Mouse (Mus musculus) ES-E14 (cell line): ENCODE measurements around the gene Bak1. TPM values are rescaled to one million over a fixed set of nuclear protein-coding genes. Genes with fewer than 3 reads are reported as not detected.

ENCODE experiments used
- DNase-seq: peaks from one replicate; pipeline ENCODE4 v3.0.0-alpha.2; 2013; ENCODE audit warnings: low read depth, low spot score
- H3K27ac ChIP-seq: 2 replicates; pipeline ENCODE4 v1.5.1; 2012; ENCODE audit warnings: low read depth, mild to moderate bottlenecking, low read length, moderate library complexity, mixed read lengths; ENCODE audit not compliant: poor library complexity, insufficient read depth, severe bottlenecking
- H3K36me3 ChIP-seq: 2 replicates; pipeline ENCODE4 v1.6.1; 2012; ENCODE audit warnings: mild to moderate bottlenecking, low read length, moderate library complexity, mixed read lengths; ENCODE audit not compliant: control insufficient read depth, poor library complexity, insufficient read depth, severe bottlenecking
- H3K4me1 ChIP-seq, 2 experiments: fragments of 150-350 bp in 1 of 2; sonication (generic) in 1 of 2; 2 replicates each; pipeline ENCODE4 v1.6.1; 2012; ENCODE audit warnings: low read length in 2 of 2, mild to moderate bottlenecking in 1 of 2, mixed read lengths in 1 of 2; ENCODE audit not compliant: control insufficient read depth in 2 of 2, insufficient read depth in 2 of 2, poor library complexity in 1 of 2
- H3K4me3 ChIP-seq, 2 experiments: fragments of 150-350 bp in 1 of 2; sonication (generic) in 1 of 2; 2 replicates each; pipeline ENCODE4 v1.5.1; 2012; ENCODE audit warnings: low read length in 2 of 2, low read depth in 1 of 2, mild to moderate bottlenecking in 1 of 2, mixed read lengths in 1 of 2; ENCODE audit not compliant: insufficient read depth in 1 of 2, poor library complexity in 1 of 2, severe bottlenecking in 1 of 2
- H3K9ac ChIP-seq: 2 replicates; pipeline ENCODE4 v1.6.1; 2012; ENCODE audit warnings: low read depth, mild to moderate bottlenecking, low read length, mixed read lengths; ENCODE audit not compliant: poor library complexity, insufficient read depth, severe bottlenecking
- H3K9me3 ChIP-seq: fragments of 150-350 bp; sonication (generic); 2 replicates; pipeline ENCODE4 v1.6.1; 2012; ENCODE audit warnings: low read depth, mild to moderate bottlenecking, low read length; ENCODE audit not compliant: control insufficient read depth, insufficient read depth
- CHD2 ChIP-seq: IDR thresholded peaks from 2 replicates; pipeline ENCODE4 v1.6.1; 2014; ENCODE audit warnings: mild to moderate bottlenecking, low read depth, low read length, inconsistent platforms
- HCFC1 ChIP-seq: IDR thresholded peaks from 2 replicates; pipeline ENCODE4 v1.6.1; 2012; ENCODE audit warnings: low read length, inconsistent platforms, borderline replicate concordance; ENCODE audit not compliant: insufficient read depth
- MAFK ChIP-seq: IDR thresholded peaks from 2 replicates; pipeline ENCODE4 v1.6.1; 2014; ENCODE audit warnings: mild to moderate bottlenecking, low read depth, low read length, inconsistent platforms; ENCODE audit not compliant: insufficient read depth
- ZC3H11A ChIP-seq: IDR thresholded peaks from 2 replicates; pipeline ENCODE4 v1.6.1; 2012; ENCODE audit warnings: low read depth, mild to moderate bottlenecking, inconsistent platforms, low read length, borderline replicate concordance
- ZNF384 ChIP-seq: IDR thresholded peaks from 2 replicates; pipeline ENCODE4 v1.6.1; 2012; ENCODE audit warnings: low read depth, low read length, inconsistent platforms
- in situ Hi-C, 2 experiments: fragments of 600-800 bp; cut with MboI; formaldehyde crosslinking; loops; one replicate each; pipeline ENCODE4 v1.15.1; 2025; ENCODE audit warnings: low sequenced_read_pairs in 2 of 2, inconsistent platforms in 1 of 2; ENCODE audit not compliant: unreplicated experiment in 2 of 2
- total RNA-seq: library from RNA; depleted of rRNA; stranded (reverse); fragments of 300-350 nt; gene quantifications from 2 replicates; pipeline ENCODE4 v1.2.3, GENCODE M21; 2012

Gene Bak1
- total RNA-seq, 1 experiment = 53.2 TPM

DNA sequence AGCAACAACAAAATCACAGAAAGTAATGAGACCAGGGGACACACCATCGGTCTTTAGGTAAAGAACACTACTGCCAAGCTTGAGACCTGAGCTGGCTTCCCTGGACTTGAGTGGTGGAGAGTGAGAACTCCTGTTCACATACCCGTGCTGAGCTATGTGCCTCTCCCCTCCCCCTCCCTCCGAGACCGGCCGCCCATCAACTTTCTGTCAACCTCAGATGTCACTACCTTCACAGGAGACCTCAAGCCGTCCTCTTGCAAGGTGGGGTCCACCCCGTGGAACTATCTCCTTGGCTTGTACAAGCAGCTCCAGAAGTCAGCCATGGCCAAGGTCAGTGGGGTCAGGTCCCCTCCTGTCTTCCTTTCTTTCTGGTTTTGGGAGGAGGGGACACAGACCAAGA, 3.5 kb upstream of the Bak1 start:
- H3K27ac ChIP-seq = peak overlapping the region; percentile 58; the same call in 1 of the 2 replicates
- H3K9me3 ChIP-seq = no peaks in the 10 kb centered on the region
- no peaks in the 10 kb centered on the region; the same call in 1 of the 2 replicates for H3K36me3 ChIP-seq
- H3K4me1 ChIP-seq = peaks cover 2 to 25% of the 10 kb centered on the region in 2 experiments; a peak in 2 of 4 replicates
- H3K4me3 ChIP-seq = peak overlapping the region in 1 of 2 experiments; percentile 56; a peak in 3 of 4 replicates
- DNase-seq = no peak
- peak overlapping the region; percentile 70; the same call in 1 of the 2 replicates for H3K9ac ChIP-seq
- in situ Hi-C loops = no loop called here
- TF ChIP-seq HCFC1 = no peak
- no peak for TF ChIP-seq ZNF384
- no peak for TF ChIP-seq ZC3H11A
- no peak for TF ChIP-seq CHD2
- TF ChIP-seq MAFK = no peak

GRCm38 (mm10) chr17:27030896-27031295, 2.1 kb upstream of the Bak1 start:
- DNase-seq = no peak
- H3K36me3 ChIP-seq = peaks cover 4% of the 10 kb centered on the region; the same call in 1 of the 2 replicates
- no peaks in the 10 kb centered on the region for H3K9me3 ChIP-seq
- in situ Hi-C loops = no loop called here
- H3K9ac ChIP-seq = no peak overlapping the region
- H3K4me3 ChIP-seq = no peak overlapping the region
- TF ChIP-seq HCFC1 (no peak), ZNF384 (no peak), CHD2 (no peak), MAFK (no peak), ZC3H11A (no peak)
- H3K27ac ChIP-seq = no peak overlapping the region
- H3K4me1 ChIP-seq = peaks cover 2 to 19% of the 10 kb centered on the region in 2 experiments; a peak in 2 of 4 replicates

- in situ Hi-C loops = no loop called here
- H3K27ac ChIP-seq = no peak overlapping the region
- H3K4me3 ChIP-seq = no peak overlapping the region
- no peak for DNase-seq
- H3K9ac ChIP-seq = peak overlapping the region; percentile 36; the same call in 1 of the 2 replicates
- peaks cover 11% of the 10 kb centered on the region; the same call in 1 of the 2 replicates for H3K36me3 ChIP-seq
- H3K9me3 ChIP-seq = no peaks in the 10 kb centered on the region
- no peak for TF ChIP-seq CHD2
- TF ChIP-seq ZC3H11A = no peak
- TF ChIP-seq ZNF384 = no peak
- TF ChIP-seq MAFK = no peak
- peaks cover 2 to 19% of the 10 kb centered on the region in 2 experiments; a peak in 2 of 4 replicates for H3K4me1 ChIP-seq
Observed at GRCm38 (mm10) chr17:27029431-27029830, 622 bp upstream of the Bak1 start.

- Histone ChIP-seq H3K9ac (peak overlapping the region; percentile 88), H3K4me1 (peaks cover 2 to 18% of the 10 kb centered on the region in 2 experiments; a peak in 2 of 4 replicates), H3K4me3 (peak overlapping the region; percentile 79 to 88), H3K9me3 (no peaks in the 10 kb centered on the region), H3K36me3 (peaks cover 11% of the 10 kb centered on the region; the same call in 1 of the 2 replicates), H3K27ac (peak overlapping the region; percentile 64; the same call in 1 of the 2 replicates)
- in situ Hi-C loops = no loop called here
- peak; percentile 75 for DNase-seq
- TF ChIP-seq CHD2 (peak; percentile 75), ZNF384 (no peak)
Observed at GRCm38 (mm10) chr17:27028284-27028795, 469 bp downstream of the Bak1 start.
